Mouse (Mus musculus): ENCODE measurements around the gene Cep41. TPM values are rescaled to one million over a fixed set of nuclear protein-coding genes. Genes with fewer than 3 reads are reported as not detected.

The Cep41 gene
- polyA plus RNA-seq, 1 experiment from 2014 or later, result 14.3 TPM

GRCm38 (mm10) chr6:30702881-30703280 lies 9.3 kb upstream of the Cep41 start:
- no peak for DNase-seq (ENCODE audit: low spot score)

GRCm38 (mm10) chr6:30700182-30700581 lies 6.6 kb upstream of the Cep41 start:
- DNase-seq (ENCODE audit: low spot score), result no peak
- ATAC-seq (replicated peaks; ENCODE audit: low FRiP score), result no peak
- Histone ChIP-seq H3K4me3 (ENCODE audit: low read depth, low read length) (no peak overlapping the region), H3K36me3 (ENCODE audit: control insufficient read depth, insufficient read depth, low read length) (no peaks in the 10 kb centered on the region), H3K4me1 (replicated peaks; ENCODE audit: control insufficient read depth, insufficient read depth, low read length) (peaks cover 14% of the 10 kb centered on the region), H3K4me2 (peak overlapping the region; percentile 28; the same call in 1 of the 2 replicates), H3K9ac (ENCODE audit: low read depth, low read length) (0 out of 2 replicates have a peak overlapping the region, but pooled peaks have one; percentile 9), H3K9me3 (ENCODE audit: control insufficient read depth, low read length) (no peaks in the 10 kb centered on the region), H3K27me3 (replicated peaks; ENCODE audit: control insufficient read depth, insufficient read depth, low read length) (no peaks in the 10 kb centered on the region), H3K27ac (ENCODE audit: low read depth, low read length) (peak overlapping the region; percentile 75; the same call in 1 of the 2 replicates)
- 30% methylated on average over 6 of the region's 6 CpGs for WGBS

More at GRCm38 (mm10) chr6:30702881-30703280, 9.3 kb upstream of the Cep41 start:
- Histone ChIP-seq H3K27ac (ENCODE audit: low read depth, low read length) (no peak overlapping the region), H3K4me1 (replicated peaks; ENCODE audit: control insufficient read depth, insufficient read depth, low read length) (peaks cover 14% of the 10 kb centered on the region), H3K9ac (ENCODE audit: low read depth, low read length) (no peak overlapping the region), H3K27me3 (replicated peaks; ENCODE audit: control insufficient read depth, insufficient read depth, low read length) (no peaks in the 10 kb centered on the region), H3K4me3 (ENCODE audit: low read depth, low read length) (no peak overlapping the region), H3K9me3 (ENCODE audit: control insufficient read depth, low read length) (no peaks in the 10 kb centered on the region), H3K4me2 (no peak overlapping the region), H3K36me3 (ENCODE audit: control insufficient read depth, insufficient read depth, low read length) (no peaks in the 10 kb centered on the region)
- no peak for ATAC-seq (replicated peaks; ENCODE audit: low FRiP score)
- 86% methylated on average over 6 of the region's 6 CpGs for WGBS

- DNase-seq (ENCODE audit: low spot score) (no peak), ATAC-seq (replicated peaks; ENCODE audit: low FRiP score) (no peak)
- Histone ChIP-seq H3K27ac (ENCODE audit: low read depth, low read length) (no peak overlapping the region), H3K9me3 (ENCODE audit: control insufficient read depth, low read length) (no peaks in the 10 kb centered on the region), H3K36me3 (ENCODE audit: control insufficient read depth, insufficient read depth, low read length) (no peaks in the 10 kb centered on the region), H3K9ac (ENCODE audit: low read depth, low read length) (no peak overlapping the region), H3K4me3 (ENCODE audit: low read depth, low read length) (no peak overlapping the region), H3K4me1 (replicated peaks; ENCODE audit: control insufficient read depth, insufficient read depth, low read length) (peaks cover 15% of the 10 kb centered on the region), H3K27me3 (replicated peaks; ENCODE audit: control insufficient read depth, insufficient read depth, low read length) (no peaks in the 10 kb centered on the region), H3K4me2 (no peak overlapping the region)
- WGBS, result 86% methylated on average over 4 of the region's 4 CpGs
Measured at GRCm38 (mm10) chr6:30698036-30698435, 4.5 kb upstream of the Cep41 start.

GRCm38 (mm10) chr6:30697464-30697863 lies 3.9 kb upstream of the Cep41 start:
- H3K4me1 ChIP-seq (replicated peaks; ENCODE audit: control insufficient read depth, insufficient read depth, low read length), result peaks cover 19% of the 10 kb centered on the region
- DNase-seq (ENCODE audit: low spot score) (no peak), ATAC-seq (replicated peaks; ENCODE audit: low FRiP score) (no peak)
- H3K9ac ChIP-seq (ENCODE audit: low read depth, low read length), result no peak overlapping the region
- no peak overlapping the region for H3K4me2 ChIP-seq
- H3K4me3 ChIP-seq (ENCODE audit: low read depth, low read length), result no peak overlapping the region
- 59% methylated on average over 5 of the region's 5 CpGs for WGBS
- H3K27me3 ChIP-seq (replicated peaks; ENCODE audit: control insufficient read depth, insufficient read depth, low read length), result no peaks in the 10 kb centered on the region
- no peaks in the 10 kb centered on the region for H3K9me3 ChIP-seq (ENCODE audit: control insufficient read depth, low read length)
- no peak overlapping the region; the same call in 1 of the 2 replicates for H3K27ac ChIP-seq (ENCODE audit: low read depth, low read length)
- H3K36me3 ChIP-seq (ENCODE audit: control insufficient read depth, insufficient read depth, low read length), result no peaks in the 10 kb centered on the region

- H3K4me3 ChIP-seq (ENCODE audit: low read depth, low read length), result no peak overlapping the region
- no peaks in the 10 kb centered on the region for H3K27me3 ChIP-seq (replicated peaks; ENCODE audit: control insufficient read depth, insufficient read depth, low read length)
- DNase-seq (ENCODE audit: low spot score), result no peak
- ATAC-seq (replicated peaks; ENCODE audit: low FRiP score), result no peak
- H3K9me3 ChIP-seq (ENCODE audit: control insufficient read depth, low read length), result no peaks in the 10 kb centered on the region
- H3K4me2 ChIP-seq, result no peak overlapping the region
- WGBS, result 78% methylated on average over 8 of the region's 8 CpGs
- H3K4me1 ChIP-seq (replicated peaks; ENCODE audit: control insufficient read depth, insufficient read depth, low read length), result peaks cover 13% of the 10 kb centered on the region
- no peaks in the 10 kb centered on the region for H3K36me3 ChIP-seq (ENCODE audit: control insufficient read depth, insufficient read depth, low read length)
- no peak overlapping the region for H3K27ac ChIP-seq (ENCODE audit: low read depth, low read length)
- no peak overlapping the region for H3K9ac ChIP-seq (ENCODE audit: low read depth, low read length)
Measured at GRCm38 (mm10) chr6:30695124-30695523, 1.6 kb upstream of the Cep41 start.

- H3K4me2 ChIP-seq, result peak overlapping the region; percentile 73
Measured at GRCm38 (mm10) chr6:30694209-30694608, 660 bp upstream of the Cep41 start.

GRCm38 (mm10) chr6:30692826-30693225 lies 723 bp downstream of the Cep41 start:
- no peaks in the 10 kb centered on the region for H3K9me3 ChIP-seq (ENCODE audit: control insufficient read depth, low read length)
- H3K27ac ChIP-seq (ENCODE audit: low read depth, low read length), result peak overlapping the region; percentile 86
- WGBS, result 73% methylated on average over 5 of the region's 5 CpGs
- peaks cover 6% of the 10 kb centered on the region; the same call in 1 of the 2 replicates for H3K4me1 ChIP-seq (replicated peaks; ENCODE audit: control insufficient read depth, insufficient read depth, low read length)
- peak overlapping the region; percentile 61 for H3K4me3 ChIP-seq (ENCODE audit: low read depth, low read length)
- DNase-seq (ENCODE audit: low spot score) (no peak), ATAC-seq (replicated peaks; ENCODE audit: low FRiP score) (no peak)
- H3K27me3 ChIP-seq (replicated peaks; ENCODE audit: control insufficient read depth, insufficient read depth, low read length), result no peaks in the 10 kb centered on the region
- H3K4me2 ChIP-seq, result peak overlapping the region; percentile 73
- peak overlapping the region; percentile 77 for H3K9ac ChIP-seq (ENCODE audit: low read depth, low read length)
- H3K36me3 ChIP-seq (ENCODE audit: control insufficient read depth, insufficient read depth, low read length), result no peaks in the 10 kb centered on the region

More at GRCm38 (mm10) chr6:30694209-30694608, 660 bp upstream of the Cep41 start:
- WGBS, result 47% methylated on average over 6 of the region's 6 CpGs
- H3K4me1 ChIP-seq (replicated peaks; ENCODE audit: control insufficient read depth, insufficient read depth, low read length), result peaks cover 6% of the 10 kb centered on the region; the same call in 1 of the 2 replicates
- no peak overlapping the region for H3K9ac ChIP-seq (ENCODE audit: low read depth, low read length)
- DNase-seq (ENCODE audit: low spot score) (no peak), ATAC-seq (replicated peaks; ENCODE audit: low FRiP score) (no peak)
- H3K36me3 ChIP-seq (ENCODE audit: control insufficient read depth, insufficient read depth, low read length), result no peaks in the 10 kb centered on the region
- peak overlapping the region; percentile 86; the same call in 1 of the 2 replicates for H3K27ac ChIP-seq (ENCODE audit: low read depth, low read length)
- H3K27me3 ChIP-seq (replicated peaks; ENCODE audit: control insufficient read depth, insufficient read depth, low read length), result no peaks in the 10 kb centered on the region
- peak overlapping the region; percentile 61 for H3K4me3 ChIP-seq (ENCODE audit: low read depth, low read length)
- H3K9me3 ChIP-seq (ENCODE audit: control insufficient read depth, low read length), result no peaks in the 10 kb centered on the region

- DNase-seq (ENCODE audit: low spot score) (no peak), ATAC-seq (replicated peaks; ENCODE audit: low FRiP score) (no peak)
- Histone ChIP-seq H3K4me3 (ENCODE audit: low read depth, low read length) (no peak overlapping the region), H3K27me3 (replicated peaks; ENCODE audit: control insufficient read depth, insufficient read depth, low read length) (no peaks in the 10 kb centered on the region), H3K9me3 (ENCODE audit: control insufficient read depth, low read length) (no peaks in the 10 kb centered on the region), H3K4me1 (replicated peaks; ENCODE audit: control insufficient read depth, insufficient read depth, low read length) (peaks cover 12% of the 10 kb centered on the region), H3K4me2 (no peak overlapping the region), H3K9ac (ENCODE audit: low read depth, low read length) (no peak overlapping the region), H3K36me3 (ENCODE audit: control insufficient read depth, insufficient read depth, low read length) (no peaks in the 10 kb centered on the region), H3K27ac (ENCODE audit: low read depth, low read length) (no peak overlapping the region)
- WGBS, result 84% methylated on average over 7 of the region's 7 CpGs
Measured at GRCm38 (mm10) chr6:30687198-30687597, 6.4 kb downstream of the Cep41 start.

GRCm38 (mm10) chr6:30684570-30684969 lies 9.0 kb downstream of the Cep41 start:
- H3K4me2 ChIP-seq, result no peak overlapping the region
- H3K9me3 ChIP-seq (ENCODE audit: control insufficient read depth, low read length), result no peaks in the 10 kb centered on the region
- peak; percentile 8 for DNase-seq (ENCODE audit: low spot score)
- no peak overlapping the region for H3K4me3 ChIP-seq (ENCODE audit: low read depth, low read length)
- no peak overlapping the region for H3K9ac ChIP-seq (ENCODE audit: low read depth, low read length)
- no peak overlapping the region for H3K27ac ChIP-seq (ENCODE audit: low read depth, low read length)
- no peaks in the 10 kb centered on the region for H3K36me3 ChIP-seq (ENCODE audit: control insufficient read depth, insufficient read depth, low read length)
- H3K4me1 ChIP-seq (replicated peaks; ENCODE audit: control insufficient read depth, insufficient read depth, low read length), result peaks cover 17% of the 10 kb centered on the region
- ATAC-seq (replicated peaks; ENCODE audit: low FRiP score), result no peak
- no peaks in the 10 kb centered on the region for H3K27me3 ChIP-seq (replicated peaks; ENCODE audit: control insufficient read depth, insufficient read depth, low read length)
- WGBS, result 88% methylated on average over 1 of the region's 1 CpGs
